Mouse (Mus musculus) neutrophil, adult 5-6 weeks (primary cell): Measurements from ENCODE around the gene Gm20388. TPM values are rescaled to one million over a fixed set of nuclear protein-coding genes. Genes with fewer than 3 reads are reported as not detected.

Source experiments
- ATAC-seq: fragments of 151-379, 151-347 bp; 2 replicates; pipeline ENCODE4 v1.8.0; 2017; ENCODE audit warnings: mild to moderate bottlenecking, moderate TSS enrichment; ENCODE audit not compliant: insufficient number of reproducible peaks, poor library complexity, low FRiP score, severe bottlenecking; ENCODE audit errors: extremely low read depth
- total RNA-seq: library from RNA; stranded (forward); fragments of 200-1000 nt; gene quantifications from 2 replicates; pipeline ENCODE4 v1.2.3, GENCODE M21; 2017

Gm20388 gene
- total RNA-seq, 1 experiment from 2014 or later: 10.8 TPM

DNA sequence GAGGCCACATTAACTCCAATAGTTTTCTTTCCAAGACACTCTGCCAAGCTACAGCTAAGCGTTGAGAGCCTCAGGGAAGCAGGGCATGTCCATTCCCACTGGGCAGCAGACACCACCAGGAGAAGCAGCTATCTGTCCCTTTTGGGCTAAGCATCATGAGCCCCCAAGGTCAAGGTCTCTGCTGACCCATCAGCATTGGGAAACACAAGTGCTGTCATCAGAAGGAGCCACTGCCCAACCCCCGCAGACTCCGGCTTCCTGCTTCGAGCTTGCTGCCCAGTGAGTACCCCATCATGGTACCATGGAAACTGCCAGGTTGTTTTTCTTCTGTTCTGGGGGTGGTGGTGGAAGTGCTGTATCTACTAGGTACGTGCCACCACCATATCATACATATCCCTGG lies 1957.6 kb downstream of the Gm20388 start:
- no peak for ATAC-seq

DNA sequence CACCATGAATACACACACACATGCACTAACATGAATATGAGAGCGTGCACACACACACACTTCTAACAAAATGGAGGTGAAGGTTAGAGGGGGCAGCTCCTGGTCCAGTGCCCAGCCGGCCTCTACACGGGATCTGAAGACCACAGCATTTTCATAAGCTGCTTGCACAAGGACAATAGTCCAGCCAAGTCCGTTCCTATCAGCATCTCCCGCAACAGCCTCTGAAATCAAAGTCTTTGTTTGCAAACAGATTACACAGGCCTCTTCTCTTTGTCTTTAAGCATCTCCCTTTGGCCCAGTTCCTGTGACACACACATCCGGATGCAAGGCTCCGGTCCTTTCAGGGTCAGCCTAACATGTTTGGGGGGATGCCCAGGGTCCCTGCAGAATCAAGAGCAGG lies 1958.3 kb downstream of the Gm20388 start:
- ATAC-seq: no peak

DNA sequence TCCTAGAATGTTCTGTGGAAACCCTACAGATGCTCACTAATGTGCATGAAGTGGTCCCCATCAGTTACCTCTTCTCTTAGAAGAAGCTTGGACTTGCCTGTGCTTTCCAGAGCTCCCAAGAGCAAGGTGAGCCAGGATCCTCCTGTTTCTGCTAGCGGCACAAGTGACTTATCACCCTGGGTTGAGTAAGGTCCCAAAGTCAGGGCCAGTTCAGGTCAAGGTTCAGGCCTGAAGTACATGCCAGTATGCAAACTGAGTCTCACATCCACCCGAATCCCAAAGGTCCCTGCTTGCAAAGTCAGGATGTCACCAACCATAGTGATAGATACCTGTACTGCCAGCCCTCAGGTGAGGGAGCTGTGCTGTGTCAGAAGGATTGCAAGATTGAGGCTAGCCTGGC lies 1959.5 kb downstream of the Gm20388 start:
- no peak for ATAC-seq

DNA sequence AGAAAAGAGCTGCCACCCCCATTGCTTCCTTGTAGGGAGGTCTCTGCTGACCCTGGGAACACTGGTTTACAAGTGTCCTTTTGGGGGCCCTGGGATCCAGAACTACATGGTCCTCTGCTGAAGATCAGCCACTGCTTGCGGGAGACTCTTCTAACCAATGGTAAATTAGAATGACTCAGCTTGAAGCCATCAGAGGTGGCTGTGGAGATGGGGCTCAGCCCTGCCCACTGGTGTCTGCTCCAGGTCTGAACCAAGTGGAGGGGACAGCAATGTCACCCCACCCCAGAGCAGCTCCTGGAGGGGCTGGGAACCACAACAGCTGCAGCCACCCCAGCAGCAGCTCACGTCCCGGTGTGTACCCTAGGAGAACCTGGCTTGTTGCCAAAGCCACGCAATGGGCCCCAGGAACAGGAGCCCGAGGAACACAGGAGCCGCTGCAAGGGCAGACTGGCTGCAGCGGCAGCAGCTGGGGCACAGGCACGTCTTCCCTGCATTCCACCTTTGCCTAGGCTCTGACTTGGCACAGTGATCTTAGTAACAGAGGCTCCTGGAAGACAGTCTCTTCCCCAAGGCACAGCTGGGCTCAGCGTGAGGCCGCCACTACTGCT lies 1961.3 kb downstream of the Gm20388 start:
- ATAC-seq: no peak

DNA sequence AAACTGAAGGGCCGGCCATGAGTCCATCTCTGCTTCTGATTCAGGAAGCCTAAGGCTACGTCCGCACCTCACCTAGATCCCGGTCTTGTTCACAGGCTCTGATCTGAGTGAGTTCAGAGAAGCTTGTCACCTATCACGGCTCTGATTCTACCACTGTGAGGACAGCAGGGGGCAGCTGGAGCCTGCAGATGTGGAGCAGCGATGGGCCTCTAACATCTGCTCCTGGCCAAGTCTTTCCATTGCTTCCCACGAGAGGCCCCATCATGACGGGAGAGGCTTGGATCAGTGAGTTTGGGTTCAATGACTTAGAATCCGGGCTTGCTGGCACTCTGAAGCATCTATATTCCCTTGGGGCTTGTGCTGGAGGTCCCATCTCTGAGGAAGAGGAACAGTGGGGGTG lies 1963.4 kb downstream of the Gm20388 start:
- no peak for ATAC-seq

DNA sequence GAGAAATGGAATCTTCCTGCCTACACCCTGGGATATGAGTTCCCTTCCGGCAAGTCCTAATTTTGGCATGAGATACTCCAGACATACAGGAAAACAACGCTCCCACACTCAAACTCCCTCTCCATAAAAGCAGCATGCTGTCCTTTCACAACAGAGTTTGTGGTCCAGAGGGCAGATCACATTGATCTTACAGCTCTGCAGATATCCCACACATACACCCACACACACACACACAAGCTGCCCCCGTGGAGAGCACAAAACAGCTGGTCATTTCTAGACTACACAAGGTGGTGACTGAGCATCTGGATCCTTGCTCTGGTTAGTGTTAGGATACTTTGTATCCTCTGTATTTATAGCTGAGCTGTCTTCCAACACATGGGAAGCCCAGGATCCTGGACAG lies 1964.4 kb downstream of the Gm20388 start:
- no peak for ATAC-seq

DNA sequence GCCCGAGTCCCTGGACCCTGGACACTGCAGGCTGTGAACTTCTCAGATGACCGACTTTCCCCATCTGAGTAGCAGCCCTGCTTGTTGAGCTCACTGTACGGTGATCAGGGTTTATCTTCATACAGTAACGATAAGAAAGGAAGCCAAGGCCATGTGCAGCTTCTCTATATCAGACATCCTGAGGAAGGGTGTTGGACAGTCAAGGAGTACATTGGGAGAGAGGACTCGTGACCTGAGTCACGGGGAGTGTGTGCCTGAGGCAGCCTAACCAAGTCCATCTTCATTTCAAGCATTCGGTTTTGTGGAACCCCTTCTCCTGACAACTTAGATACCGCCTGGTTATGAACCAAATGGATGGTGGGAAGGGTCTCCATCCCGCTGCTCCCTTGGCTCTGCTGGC lies 1964.9 kb downstream of the Gm20388 start:
- ATAC-seq: no peak

DNA sequence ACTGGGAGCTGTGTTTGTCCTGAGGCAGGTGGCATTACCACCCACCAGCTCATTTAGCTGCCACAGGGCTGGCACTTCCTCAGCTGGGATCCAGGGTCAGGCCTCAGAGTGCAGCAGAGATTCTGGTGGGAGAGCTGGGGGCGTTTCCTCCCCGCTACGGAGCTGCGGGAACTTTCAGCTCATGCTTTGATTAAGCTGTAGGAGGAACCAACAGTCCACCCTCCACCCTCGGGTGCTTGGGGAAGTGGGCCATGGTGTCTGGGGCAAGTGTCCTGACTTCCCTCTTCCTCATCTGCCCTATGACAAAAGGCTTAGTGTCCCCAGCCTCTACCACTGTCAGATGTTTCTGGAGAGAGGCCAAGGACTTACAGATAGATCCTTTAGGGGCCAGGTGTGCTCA lies 1966.6 kb downstream of the Gm20388 start:
- ATAC-seq: peak; percentile 49; the same call in 1 of the 2 replicates

DNA sequence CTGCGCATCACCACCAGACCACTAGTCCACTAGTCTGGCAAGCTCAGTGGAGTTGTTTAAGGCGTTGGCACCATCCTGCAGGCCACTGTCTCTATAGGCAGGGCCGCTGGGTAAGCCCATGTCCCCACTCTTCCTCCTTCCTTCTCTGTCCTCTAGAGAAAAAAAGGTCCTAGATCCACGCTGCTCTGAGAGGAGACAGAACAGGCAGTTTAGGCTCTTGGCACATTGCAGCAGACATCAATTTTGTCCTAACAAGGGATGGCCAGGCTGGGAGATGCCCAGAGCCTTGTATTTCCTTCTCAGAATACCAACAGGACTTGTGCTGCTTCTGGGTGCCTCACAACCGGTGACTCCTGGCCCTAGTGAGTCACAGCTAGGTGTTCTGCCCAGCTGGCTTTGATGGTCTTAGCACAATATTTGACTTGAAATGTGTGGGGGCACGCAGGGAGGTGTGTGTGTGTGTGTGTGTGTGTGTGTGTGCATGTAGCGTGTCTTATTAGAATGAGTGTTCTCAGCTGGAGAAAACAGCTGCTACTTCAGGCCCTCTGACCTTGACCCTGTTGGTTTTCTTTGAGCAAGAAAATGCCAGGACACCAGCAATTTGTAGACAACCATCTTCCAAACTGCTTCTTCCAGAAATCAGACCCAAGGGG lies 1967.3 kb downstream of the Gm20388 start:
- ATAC-seq: no peak

DNA sequence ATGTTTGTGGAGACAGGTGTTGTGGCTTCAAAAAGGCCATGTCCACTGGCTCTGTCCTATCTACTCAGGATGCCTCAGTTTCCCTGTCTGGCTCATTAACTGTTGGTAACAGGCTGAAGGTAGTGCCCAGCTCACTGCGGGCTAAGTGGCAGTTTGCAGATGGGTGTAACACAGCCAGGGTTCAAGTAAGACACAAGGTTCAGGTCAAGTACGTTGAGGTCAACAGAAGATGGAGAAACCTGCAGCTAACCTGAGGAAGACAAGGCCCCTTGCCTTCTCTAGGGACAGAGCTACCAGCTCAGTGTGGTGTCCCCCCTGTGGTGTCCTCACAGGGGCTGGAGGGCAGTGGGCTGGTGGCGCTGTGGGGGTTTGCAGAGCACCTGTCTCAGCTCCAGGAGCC lies 1969.1 kb downstream of the Gm20388 start:
- no peak for ATAC-seq

DNA sequence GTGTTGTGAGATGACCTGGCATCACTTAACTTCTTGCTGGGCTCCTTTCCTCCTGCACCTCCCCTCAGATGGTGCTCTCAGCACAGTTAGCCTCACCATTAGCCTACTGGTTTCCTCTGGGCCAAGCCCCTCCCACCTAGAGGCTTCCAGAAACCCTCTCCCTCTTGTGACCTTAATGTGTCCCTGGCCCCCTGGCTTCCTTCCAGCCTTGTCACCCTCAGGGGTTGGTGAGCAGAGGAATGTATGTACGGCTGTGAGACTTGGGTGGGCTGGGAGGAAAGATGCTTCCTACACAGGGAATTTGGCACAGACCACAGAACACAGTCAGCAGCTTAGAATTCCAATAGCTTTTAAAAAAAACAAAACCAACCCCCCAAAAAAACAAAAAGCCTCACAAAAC lies 1970.2 kb downstream of the Gm20388 start:
- ATAC-seq: no peak

DNA sequence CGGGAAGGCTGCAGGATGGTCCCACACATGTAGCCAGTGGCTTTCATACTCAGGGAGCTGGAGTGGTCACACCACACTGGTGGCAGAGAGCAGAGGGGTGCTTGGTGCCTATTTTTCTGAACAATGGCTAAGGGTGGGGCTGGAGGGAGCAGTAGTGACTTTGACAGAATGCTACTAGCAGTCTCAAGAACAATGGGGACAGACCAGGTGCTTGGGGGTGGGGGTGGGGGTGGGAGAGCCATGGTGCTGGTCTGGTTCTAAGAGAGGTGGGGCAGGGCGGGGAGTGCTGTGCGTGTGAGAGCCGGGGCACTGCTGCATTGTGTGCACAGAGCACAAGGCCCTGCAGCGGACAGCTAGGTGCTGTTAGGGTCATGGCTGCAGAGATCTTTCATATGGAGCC lies 1971.3 kb downstream of the Gm20388 start:
- ATAC-seq: no peak

DNA sequence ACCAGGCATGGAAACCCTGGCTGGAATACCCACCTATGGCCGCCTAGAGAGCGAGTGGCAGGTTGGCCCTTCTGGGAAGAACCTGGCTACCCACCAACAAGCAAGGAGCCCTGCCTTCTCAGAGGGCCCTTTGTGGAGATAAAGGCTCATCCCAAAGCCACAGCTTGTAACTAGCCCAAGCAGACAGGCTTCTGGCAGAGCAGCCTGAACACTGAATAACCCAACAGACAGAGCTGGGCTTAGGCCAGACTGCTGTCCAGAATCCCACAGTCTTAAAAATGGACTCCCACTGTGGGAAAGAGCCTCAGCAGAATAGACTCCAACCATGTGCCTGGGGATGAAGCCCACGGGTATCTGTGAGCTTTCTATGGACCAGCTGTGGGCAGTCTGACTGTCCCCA lies 1973.5 kb downstream of the Gm20388 start:
- no peak for ATAC-seq

DNA sequence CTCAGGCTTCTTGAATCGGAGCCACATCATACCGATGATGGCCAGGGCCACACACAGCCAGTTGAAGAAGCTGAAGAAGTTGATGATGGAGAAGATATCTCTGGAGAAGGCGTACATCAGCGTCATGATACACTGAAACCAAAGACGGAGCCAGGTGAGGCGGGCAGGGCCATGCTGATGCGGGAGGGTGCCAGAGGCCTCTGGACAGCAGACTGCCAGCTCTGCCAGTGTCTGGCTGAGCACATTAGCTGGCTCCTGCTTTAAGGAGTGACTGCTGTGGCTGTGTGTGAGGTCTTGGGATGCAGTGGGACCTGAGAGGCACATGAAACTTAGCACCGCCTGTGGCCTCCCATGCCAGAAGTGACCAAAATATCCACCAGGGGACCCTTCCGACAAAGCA lies 1974.4 kb downstream of the Gm20388 start:
- ATAC-seq: no peak

DNA sequence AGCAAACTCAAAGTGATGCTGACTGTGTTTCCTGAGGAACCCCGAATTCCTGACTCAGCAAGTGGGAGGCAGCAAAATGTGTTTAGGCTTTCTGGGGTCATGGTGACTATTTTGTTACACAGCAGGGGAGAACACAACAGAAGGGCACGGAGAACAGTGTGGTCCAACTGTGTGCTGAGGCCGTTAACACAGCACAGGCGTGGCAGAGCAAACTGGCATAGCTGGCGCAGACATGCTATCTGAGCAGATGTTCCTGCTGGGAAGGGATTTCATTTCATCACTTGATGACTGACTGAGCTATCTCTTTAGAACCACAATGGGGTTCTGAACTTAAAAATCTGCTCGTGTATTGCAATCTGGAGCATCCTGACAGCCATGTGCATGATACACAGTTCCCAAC lies 1974.8 kb downstream of the Gm20388 start:
- ATAC-seq: no peak

DNA sequence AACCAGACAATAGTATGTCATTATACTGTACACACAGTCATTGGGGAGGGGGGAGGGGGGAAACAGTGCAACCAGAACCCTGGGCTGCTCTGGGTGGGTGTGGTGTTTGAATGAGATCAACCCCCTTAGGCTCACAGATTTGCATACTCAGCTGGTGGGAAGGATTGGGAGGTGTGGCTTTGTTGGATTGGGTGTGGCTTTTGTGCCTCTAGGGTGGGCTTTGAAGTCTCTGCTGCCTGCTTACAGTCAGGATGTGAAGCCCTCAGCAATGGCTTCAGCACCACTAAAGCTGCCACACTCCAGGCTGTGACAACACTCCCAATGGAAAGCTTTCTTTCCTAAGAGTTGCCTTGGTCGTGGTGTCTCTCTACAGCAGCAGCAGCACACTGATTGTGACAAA lies 1976.9 kb downstream of the Gm20388 start:
- ATAC-seq: no peak

DNA sequence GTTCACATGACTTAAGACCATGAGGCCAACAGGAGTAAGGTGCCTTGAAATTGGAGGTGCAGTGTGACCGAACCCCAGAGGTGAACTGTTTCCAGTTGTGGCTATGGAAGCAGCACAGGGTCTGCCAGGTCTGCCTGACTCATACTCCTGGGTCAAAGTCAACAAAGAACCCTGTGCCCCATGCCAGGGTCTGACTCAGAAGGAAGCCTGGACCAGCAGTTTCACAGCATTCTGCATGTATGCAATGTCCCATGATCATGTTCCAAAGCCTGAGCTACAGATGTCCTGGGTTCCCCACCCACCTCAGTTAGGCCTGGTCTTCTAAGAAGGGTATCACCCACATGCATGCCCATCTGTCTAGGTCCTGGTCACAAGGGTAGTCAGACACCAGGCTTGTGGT lies 1978.7 kb downstream of the Gm20388 start:
- no peak for ATAC-seq

DNA sequence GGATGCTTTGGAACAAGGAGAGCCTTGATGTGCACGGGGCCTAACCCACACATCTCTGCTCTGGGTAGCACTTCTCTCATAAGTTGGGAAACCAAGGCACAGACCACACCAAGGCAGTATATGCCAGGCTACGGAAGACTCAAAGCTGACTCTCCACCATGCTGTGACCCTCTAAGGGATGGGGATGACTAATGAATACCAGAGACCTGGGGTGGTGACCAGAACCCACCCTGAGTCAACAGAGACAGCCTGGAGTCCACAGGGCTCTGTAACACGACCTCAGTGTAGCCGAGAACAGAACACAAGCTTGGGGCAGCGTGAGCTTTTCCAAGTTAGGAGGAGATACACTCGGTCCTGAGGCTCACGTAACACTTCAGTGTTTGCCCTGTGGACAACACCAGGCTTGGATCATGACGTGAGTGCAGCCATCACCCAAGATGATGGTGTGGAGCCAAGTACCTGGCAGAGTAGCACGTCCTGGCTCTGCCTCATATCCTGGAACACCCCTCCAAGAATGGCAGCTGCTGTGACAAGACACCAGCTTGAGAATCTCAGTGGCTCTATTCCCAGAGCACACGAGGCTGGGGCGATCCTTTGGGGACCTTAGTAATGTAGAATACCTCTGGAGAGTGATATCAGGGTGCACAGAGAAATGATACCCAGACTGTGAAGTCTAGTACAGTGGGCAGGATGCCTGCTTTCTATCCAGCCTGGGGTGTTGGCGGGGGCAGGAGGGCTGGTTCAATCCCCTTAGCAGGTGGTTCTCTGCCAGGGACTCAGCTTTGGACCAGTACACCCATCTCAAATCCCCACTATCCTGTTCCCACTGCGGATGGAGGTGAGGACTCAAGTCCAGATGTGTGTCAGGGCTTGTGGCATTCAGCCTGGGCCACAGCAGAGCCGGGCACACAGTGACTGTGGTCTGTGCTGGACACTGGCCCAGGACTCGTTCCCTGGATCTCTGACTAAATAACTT lies 1979.5 kb downstream of the Gm20388 start:
- no peak for ATAC-seq

DNA sequence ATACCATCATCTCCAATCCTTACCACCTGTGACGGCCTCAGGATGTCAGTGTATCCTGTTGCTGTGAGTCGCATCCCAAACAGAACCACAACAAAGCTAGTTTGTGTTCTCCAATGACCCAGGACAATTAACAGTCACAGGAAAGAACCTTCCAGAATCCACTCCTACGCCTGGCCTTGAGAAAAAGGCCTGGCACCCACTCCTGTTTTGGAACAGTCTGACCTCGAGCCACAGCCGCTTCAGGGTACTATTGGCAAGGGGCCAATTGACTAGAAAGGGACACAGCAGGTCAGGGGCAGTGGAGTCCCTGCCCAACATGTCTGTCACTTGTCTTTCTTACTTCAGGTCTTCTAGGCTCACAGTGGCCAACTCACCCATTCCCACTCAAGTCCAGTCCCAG lies 1982.2 kb downstream of the Gm20388 start:
- ATAC-seq: no peak

DNA sequence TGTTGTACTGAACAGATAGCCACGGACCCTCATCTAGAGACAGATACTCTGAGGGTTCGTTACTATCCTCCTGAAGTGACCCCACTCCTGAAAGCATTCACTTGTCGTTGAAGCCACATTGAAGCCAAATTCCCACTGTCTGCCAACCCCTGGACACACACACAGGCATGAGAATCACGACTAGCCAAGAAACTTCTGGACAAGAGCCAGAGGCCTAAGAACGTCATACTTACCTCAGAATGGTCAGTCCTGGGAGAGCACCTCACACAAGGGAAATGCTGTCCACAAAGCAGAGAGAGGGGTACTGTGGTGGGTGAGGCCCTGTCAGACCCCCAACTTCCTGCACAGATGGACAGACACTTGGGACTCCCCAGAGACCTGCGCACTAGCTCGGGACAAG lies 1985.3 kb downstream of the Gm20388 start:
- ATAC-seq: no peak
